Mouse (Mus musculus) embryonic facial prominence, embryonic 11.5 days (tissue): ENCODE results near the gene Elobl. TPM values are rescaled to one million over a fixed set of nuclear protein-coding genes. Genes with fewer than 3 reads are reported as not detected.

Experiments
- ATAC-seq: fragments of 200-750 bp; cut with Nextera tagmentation; replicated peaks from 2 replicates; pipeline ENCODE4 v1.8.0; 2017; ENCODE audit warnings: low read depth; ENCODE audit not compliant: insufficient number of reproducible peaks, low FRiP score, low TSS enrichment
- DNase-seq: peaks from one replicate; pipeline ENCODE4 v3.0.0-alpha.2; 2015; ENCODE audit warnings: low spot score
- H3K27ac ChIP-seq: fragments of 300-500 bp; sonication (generic); replicated peaks from 2 replicates; pipeline ENCODE4 v1.5.1; 2014; ENCODE audit warnings: mild to moderate bottlenecking, low read depth, low read length, control low read depth
- H3K27me3 ChIP-seq: fragments of 300-500 bp; sonication (generic); 2 replicates; pipeline ENCODE4 v1.6.1; 2014; ENCODE audit warnings: mild to moderate bottlenecking, low read length, moderate library complexity, mixed read lengths; ENCODE audit not compliant: control insufficient read depth, insufficient read depth
- H3K36me3 ChIP-seq: fragments of 300-500 bp; sonication (generic); replicated peaks from 2 replicates; pipeline ENCODE4 v1.6.1; 2014; ENCODE audit warnings: low read depth, mild to moderate bottlenecking, low read length, moderate library complexity, mixed read lengths; ENCODE audit not compliant: control insufficient read depth, insufficient read depth
- H3K4me1 ChIP-seq: fragments of 300-500 bp; sonication (generic); 2 replicates; pipeline ENCODE4 v1.6.1; 2014; ENCODE audit warnings: low read length, mixed read lengths; ENCODE audit not compliant: control insufficient read depth, insufficient read depth
- H3K4me2 ChIP-seq: fragments of 300-500 bp; sonication (generic); 2 replicates; pipeline ENCODE4 v1.6.1; 2014; ENCODE audit warnings: low read depth, mild to moderate bottlenecking, control low read depth, low read length, moderate library complexity
- H3K4me3 ChIP-seq: fragments of 300-500 bp; sonication (generic); 2 replicates; pipeline ENCODE4 v1.5.1; 2014; ENCODE audit warnings: low read depth, low read length, control low read depth
- H3K9ac ChIP-seq: fragments of 300-500 bp; sonication (generic); replicated peaks from 2 replicates; pipeline ENCODE4 v1.6.1; 2014; ENCODE audit warnings: mild to moderate bottlenecking, control low read depth, low read length
- H3K9me3 ChIP-seq: fragments of 300-500 bp; sonication (generic); replicated peaks from 2 replicates; pipeline ENCODE4 v1.6.1; 2016; ENCODE audit warnings: mild to moderate bottlenecking, low read length, inconsistent platforms, mixed read lengths; ENCODE audit not compliant: control insufficient read depth
- WGBS: fragments of 180-500 bp; shearing (Covaris S2); extraction: QIAGEN DNeasy Blood & Tissue Kit; methylation state at CpG from one replicate; pipeline ENCODE4 v1.1.7; 2014; 5-methylcytosine and 5-hydroxymethylcytosine counted together
- polyA plus RNA-seq: library from polyadenylated mRNA; unstranded; fragments of >200 nt; fragmentation: Nextera tagmentation; extraction: Ambion mirVana; gene quantifications from 2 replicates; pipeline ENCODE4 v1.2.1, GENCODE M21; 2014

Gene Elobl
- polyA plus RNA-seq, 1 experiment from 2014 or later: not detected

GRCm38 (mm10) chr11:88955217-88955969 lies 11.3 kb downstream of the Elobl start, which contains the start of gene Scpep1:
Scpep1 (minus strand) TSS chr11:88955465.
- DNase-seq: peak; percentile 98
- H3K27me3 ChIP-seq: no peaks in the 10 kb centered on the region
- H3K4me1 ChIP-seq: no peaks in the 10 kb centered on the region
- no peaks in the 10 kb centered on the region for H3K9me3 ChIP-seq
- H3K4me2 ChIP-seq: peak within 1 kb of the TSS; percentile 32
- H3K36me3 ChIP-seq: no peaks in the 10 kb centered on the region
- ATAC-seq: peak; percentile 92
- H3K27ac ChIP-seq: 0 out of 2 replicates have a peak within 1 kb of the TSS, but pooled peaks have one; percentile 22
- peak within 1 kb of the TSS; percentile 43 for H3K4me3 ChIP-seq
- WGBS: 4% methylated on average over 34 of the region's 34 CpGs
- peak within 1 kb of the TSS; percentile 58 for H3K9ac ChIP-seq

- WGBS: 2% methylated on average over 4 of the region's 4 CpGs
- H3K9ac ChIP-seq: peak overlapping the region; percentile 58
- H3K27me3 ChIP-seq: no peaks in the 10 kb centered on the region
- H3K4me1 ChIP-seq: no peaks in the 10 kb centered on the region
- 0 out of 2 replicates have a peak, but pooled peaks have one; percentile 20 for ATAC-seq
- peak; percentile 71 for DNase-seq
- H3K36me3 ChIP-seq: no peaks in the 10 kb centered on the region
- peak overlapping the region; percentile 43 for H3K4me3 ChIP-seq
- no peaks in the 10 kb centered on the region for H3K9me3 ChIP-seq
- H3K4me2 ChIP-seq: peak overlapping the region; percentile 32
- H3K27ac ChIP-seq: 0 out of 2 replicates have a peak overlapping the region, but pooled peaks have one; percentile 22
These were observed 11.9 kb downstream of the Elobl start for GRCm38 (mm10) chr11:88954803-88955202.

GRCm38 (mm10) chr11:88953582-88953981 lies 13.1 kb downstream of the Elobl start:
- Histone ChIP-seq H3K27me3 (no peaks in the 10 kb centered on the region), H3K27ac (no peak overlapping the region), H3K4me2 (no peak overlapping the region), H3K36me3 (no peaks in the 10 kb centered on the region), H3K9ac (no peak overlapping the region), H3K4me3 (no peak overlapping the region), H3K9me3 (no peaks in the 10 kb centered on the region), H3K4me1 (no peaks in the 10 kb centered on the region)
- ATAC-seq: no peak
- DNase-seq: no peak
- 90% methylated on average over 3 of the region's 3 CpGs for whole genome bisulfite sequencing

GRCm38 (mm10) chr11:88952117-88952516 lies 14.6 kb downstream of the Elobl start:
- Histone ChIP-seq H3K4me2 (no peak overlapping the region), H3K27ac (no peak overlapping the region), H3K9me3 (no peaks in the 10 kb centered on the region), H3K27me3 (no peaks in the 10 kb centered on the region), H3K9ac (no peak overlapping the region), H3K36me3 (no peaks in the 10 kb centered on the region), H3K4me3 (no peak overlapping the region), H3K4me1 (no peaks in the 10 kb centered on the region)
- no peak for ATAC-seq
- DNase-seq: no peak
- 94% methylated on average over 5 of the region's 5 CpGs for WGBS

- WGBS: 87% methylated on average over 2 of the region's 2 CpGs
- H3K9me3 ChIP-seq: no peaks in the 10 kb centered on the region
- H3K4me3 ChIP-seq: no peak overlapping the region
- H3K4me1 ChIP-seq: no peaks in the 10 kb centered on the region
- DNase-seq (no peak), ATAC-seq (no peak)
- H3K27me3 ChIP-seq: no peaks in the 10 kb centered on the region
- H3K27ac ChIP-seq: no peak overlapping the region
- H3K36me3 ChIP-seq: peaks cover 3% of the 10 kb centered on the region
- no peak overlapping the region for H3K9ac ChIP-seq
- H3K4me2 ChIP-seq: no peak overlapping the region
These were observed 15.2 kb downstream of the Elobl start for GRCm38 (mm10) chr11:88951576-88951975.

GRCm38 (mm10) chr11:88950640-88951250 lies 16.0 kb downstream of the Elobl start:
- DNase-seq (no peak), ATAC-seq (no peak)
- Histone ChIP-seq H3K4me2 (no peak overlapping the region), H3K9me3 (no peaks in the 10 kb centered on the region), H3K4me1 (no peaks in the 10 kb centered on the region), H3K9ac (no peak overlapping the region; the same call in 1 of the 2 replicates), H3K27me3 (no peaks in the 10 kb centered on the region), H3K36me3 (peaks cover 3% of the 10 kb centered on the region), H3K4me3 (no peak overlapping the region), H3K27ac (no peak overlapping the region)
- 89% methylated on average over 13 of the region's 13 CpGs for WGBS

GRCm38 (mm10) chr11:88949802-88950639 lies 16.7 kb downstream of the Elobl start:
- 82% methylated on average over 8 of the region's 8 CpGs for WGBS
- ATAC-seq (no peak), DNase-seq (no peak)
- Histone ChIP-seq H3K9me3 (no peaks in the 10 kb centered on the region), H3K9ac (no peak overlapping the region; the same call in 1 of the 2 replicates), H3K27ac (no peak overlapping the region), H3K4me2 (no peak overlapping the region), H3K36me3 (peaks cover 3% of the 10 kb centered on the region), H3K4me3 (no peak overlapping the region), H3K4me1 (no peaks in the 10 kb centered on the region), H3K27me3 (no peaks in the 10 kb centered on the region)
